Mouse (Mus musculus) erythroblast, embryonic 14.5 days (primary cell): ENCODE measurements around the gene Tial1. TPM values are rescaled to one million over a fixed set of nuclear protein-coding genes. Genes with fewer than 3 reads are reported as not detected.

Source experiments
- H3K27me3 ChIP-seq: 2 replicates; pipeline ENCODE4 v1.6.1; 2012; ENCODE audit warnings: inconsistent platforms; ENCODE audit not compliant: control insufficient read depth
- H3K36me3 ChIP-seq: 2 replicates; pipeline ENCODE4 v1.6.1; 2012; ENCODE audit warnings: mild to moderate bottlenecking, inconsistent platforms; ENCODE audit not compliant: control insufficient read depth
- H3K4me1 ChIP-seq: 2 replicates; pipeline ENCODE4 v1.6.1; 2012; ENCODE audit warnings: inconsistent platforms; ENCODE audit not compliant: control insufficient read depth
- H3K4me3 ChIP-seq: replicated peaks from 2 replicates; pipeline ENCODE3; 2012; ENCODE audit warnings: moderate library complexity, mild to moderate bottlenecking, inconsistent platforms
- H3K9me3 ChIP-seq: 2 replicates; pipeline ENCODE4 v1.6.1; 2012; ENCODE audit warnings: low read length, inconsistent platforms, mixed read lengths; ENCODE audit not compliant: control insufficient read depth
- GATA1 ChIP-seq: IDR thresholded peaks from 2 replicates; pipeline ENCODE4 v1.6.1; 2012; ENCODE audit warnings: low read length, inconsistent platforms, mixed read lengths
- TAL1 ChIP-seq: IDR thresholded peaks from 3 replicates; pipeline ENCODE4 v1.6.1; 2012; ENCODE audit warnings: low read length, inconsistent platforms, mixed read lengths
- polyA plus RNA-seq: library from polyadenylated mRNA; stranded (reverse); fragments of >175 nt; gene quantifications from 2 replicates; pipeline ENCODE4 v1.2.3, GENCODE M21; 2012

Gene Tial1
- polyA plus RNA-seq, result 6.8 and 7.4 TPM in 2 replicates

GRCm38 (mm10) chr7:128461285-128462215 lies at the start of gene Tial1:
Tial1 (minus strand) TSS chr7:128461717.
- TF ChIP-seq TAL1, result no peak
- no peak for TF ChIP-seq GATA1
- Histone ChIP-seq H3K36me3 (peaks cover 2% of the 10 kb centered on the region; the same call in 1 of the 2 replicates), H3K27me3 (peaks cover 3% of the 10 kb centered on the region; the same call in 1 of the 2 replicates), H3K4me1 (peaks cover 38% of the 10 kb centered on the region), H3K4me3 (peak within 1 kb of the TSS; percentile 79), H3K9me3 (no peaks in the 10 kb centered on the region)

- no peak overlapping the region for H3K4me3 ChIP-seq
- no peaks in the 10 kb centered on the region for H3K36me3 ChIP-seq
- TF ChIP-seq GATA1, result no peak
- TF ChIP-seq TAL1, result no peak
- no peaks in the 10 kb centered on the region for H3K4me1 ChIP-seq
- no peaks in the 10 kb centered on the region for H3K9me3 ChIP-seq
- H3K27me3 ChIP-seq, result no peaks in the 10 kb centered on the region
These were observed 42.6 kb upstream of the Tial1 start for GRCm38 (mm10) chr7:128504091-128504490.

- H3K4me3 ChIP-seq, result no peak overlapping the region
- H3K27me3 ChIP-seq, result no peaks in the 10 kb centered on the region
- H3K4me1 ChIP-seq, result peaks cover 2% of the 10 kb centered on the region
- H3K36me3 ChIP-seq, result no peaks in the 10 kb centered on the region
- no peaks in the 10 kb centered on the region for H3K9me3 ChIP-seq
- TF ChIP-seq GATA1, result no peak
- TF ChIP-seq TAL1, result no peak
These were observed 38.3 kb upstream of the Tial1 start for GRCm38 (mm10) chr7:128499801-128500200.

DNA sequence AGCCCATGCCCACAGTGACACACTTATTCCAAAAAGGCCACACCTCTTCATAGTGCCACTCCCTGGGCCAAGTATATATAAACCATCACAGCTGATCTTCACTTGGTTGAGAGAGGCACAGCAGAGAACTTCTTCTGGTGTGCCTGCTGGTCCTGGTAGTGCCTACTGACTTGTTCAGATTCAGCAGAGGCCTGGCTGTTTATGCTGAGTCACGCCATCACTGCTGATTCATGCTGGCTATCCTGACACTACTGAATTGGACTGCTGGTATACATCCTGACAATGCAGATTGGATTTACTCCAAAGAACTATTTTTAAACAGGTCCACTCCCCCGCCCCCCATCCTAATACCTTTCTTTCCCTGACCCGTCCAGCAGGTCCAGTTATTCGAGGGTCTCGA lies 33.0 kb upstream of the Tial1 start:
- no peaks in the 10 kb centered on the region for H3K9me3 ChIP-seq
- TF ChIP-seq GATA1 (no peak), TAL1 (no peak)
- H3K4me3 ChIP-seq, result no peak overlapping the region
- H3K36me3 ChIP-seq, result no peaks in the 10 kb centered on the region
- peaks cover 10% of the 10 kb centered on the region for H3K4me1 ChIP-seq
- H3K27me3 ChIP-seq, result no peaks in the 10 kb centered on the region

GRCm38 (mm10) chr7:128488986-128489385 lies 27.5 kb upstream of the Tial1 start:
- no peak overlapping the region for H3K4me3 ChIP-seq
- no peaks in the 10 kb centered on the region for H3K27me3 ChIP-seq

DNA sequence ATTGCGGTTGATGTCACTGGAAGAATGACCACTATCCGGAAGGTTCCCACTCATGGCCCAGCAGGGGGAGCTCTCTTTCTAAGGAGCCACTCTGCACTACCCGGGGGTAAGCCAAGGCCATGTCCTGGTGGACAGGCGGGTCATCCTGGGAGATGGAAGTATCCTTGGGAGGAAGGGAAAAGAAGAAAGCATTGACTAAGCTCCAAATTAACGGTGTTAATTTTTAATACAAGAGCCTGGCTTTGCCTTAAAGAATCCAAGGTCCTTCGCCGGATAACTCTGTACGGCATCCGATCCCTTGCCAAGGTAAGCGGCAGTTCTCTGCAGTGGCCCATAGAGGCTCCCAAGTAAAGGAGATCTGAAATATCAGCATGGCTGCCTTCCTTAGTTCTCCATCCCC lies 12.8 kb upstream of the Tial1 start:
- no peaks in the 10 kb centered on the region for H3K9me3 ChIP-seq
- no peaks in the 10 kb centered on the region for H3K27me3 ChIP-seq
- no peak overlapping the region for H3K4me3 ChIP-seq
- no peak for TF ChIP-seq GATA1
- TF ChIP-seq TAL1, result no peak
- no peaks in the 10 kb centered on the region for H3K36me3 ChIP-seq
- no peaks in the 10 kb centered on the region for H3K4me1 ChIP-seq

More at GRCm38 (mm10) chr7:128488986-128489385, 27.5 kb upstream of the Tial1 start:
- no peak for TF ChIP-seq TAL1
- TF ChIP-seq GATA1, result no peak
- H3K4me1 ChIP-seq, result no peaks in the 10 kb centered on the region; the same call in 1 of the 2 replicates
- peaks cover 6% of the 10 kb centered on the region for H3K9me3 ChIP-seq
- H3K36me3 ChIP-seq, result no peaks in the 10 kb centered on the region

GRCm38 (mm10) chr7:128462406-128462805 lies 889 bp upstream of the Tial1 start:
- Histone ChIP-seq H3K9me3 (no peaks in the 10 kb centered on the region), H3K4me1 (peaks cover 35% of the 10 kb centered on the region), H3K4me3 (peak overlapping the region; percentile 79), H3K27me3 (peaks cover 4% of the 10 kb centered on the region; the same call in 1 of the 2 replicates), H3K36me3 (peaks cover under 1% of the 10 kb centered on the region; the same call in 1 of the 2 replicates)
- no peak for TF ChIP-seq GATA1
- no peak for TF ChIP-seq TAL1

DNA sequence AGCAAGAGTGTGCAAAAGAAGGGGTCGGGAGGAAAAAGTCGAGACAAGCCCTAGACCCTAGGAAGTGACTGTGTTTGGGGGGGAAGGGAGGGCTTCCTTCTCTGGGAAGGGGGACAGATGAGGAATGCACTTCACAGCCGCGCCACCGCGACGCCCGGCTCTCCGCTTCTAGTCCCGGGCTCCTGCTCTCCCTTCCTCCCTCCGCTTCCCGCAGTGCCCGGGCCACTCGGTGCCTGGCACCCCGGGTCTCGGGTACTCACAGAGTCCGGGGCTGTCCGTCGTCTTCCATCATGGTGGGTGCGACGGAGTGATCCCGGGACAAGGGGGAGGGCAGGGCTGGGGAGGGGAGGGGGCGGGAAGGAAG lies 670 bp downstream of the Tial1 start:
- TF ChIP-seq TAL1, result no peak
- TF ChIP-seq GATA1, result no peak
- H3K4me1 ChIP-seq, result peaks cover 41% of the 10 kb centered on the region
- H3K4me3 ChIP-seq, result peak overlapping the region; percentile 79
- H3K36me3 ChIP-seq, result peaks cover 7% of the 10 kb centered on the region
- no peaks in the 10 kb centered on the region for H3K27me3 ChIP-seq
- H3K9me3 ChIP-seq, result no peaks in the 10 kb centered on the region

- Histone ChIP-seq H3K9me3 (no peaks in the 10 kb centered on the region), H3K27me3 (no peaks in the 10 kb centered on the region), H3K36me3 (peaks cover 8% of the 10 kb centered on the region), H3K4me1 (peaks cover 41% of the 10 kb centered on the region), H3K4me3 (peak overlapping the region; percentile 79)
- TF ChIP-seq GATA1 (no peak), TAL1 (no peak)
These were observed 1.2 kb downstream of the Tial1 start for GRCm38 (mm10) chr7:128460131-128460864.
